Mouse (Mus musculus): ENCODE results near the gene Ccdc24. TPM values are rescaled to one million over a fixed set of nuclear protein-coding genes. Genes with fewer than 3 reads are reported as not detected.

Ccdc24 gene
- polyA plus RNA-seq, 1 experiment from 2014 or later, result 3.3 TPM

DNA sequence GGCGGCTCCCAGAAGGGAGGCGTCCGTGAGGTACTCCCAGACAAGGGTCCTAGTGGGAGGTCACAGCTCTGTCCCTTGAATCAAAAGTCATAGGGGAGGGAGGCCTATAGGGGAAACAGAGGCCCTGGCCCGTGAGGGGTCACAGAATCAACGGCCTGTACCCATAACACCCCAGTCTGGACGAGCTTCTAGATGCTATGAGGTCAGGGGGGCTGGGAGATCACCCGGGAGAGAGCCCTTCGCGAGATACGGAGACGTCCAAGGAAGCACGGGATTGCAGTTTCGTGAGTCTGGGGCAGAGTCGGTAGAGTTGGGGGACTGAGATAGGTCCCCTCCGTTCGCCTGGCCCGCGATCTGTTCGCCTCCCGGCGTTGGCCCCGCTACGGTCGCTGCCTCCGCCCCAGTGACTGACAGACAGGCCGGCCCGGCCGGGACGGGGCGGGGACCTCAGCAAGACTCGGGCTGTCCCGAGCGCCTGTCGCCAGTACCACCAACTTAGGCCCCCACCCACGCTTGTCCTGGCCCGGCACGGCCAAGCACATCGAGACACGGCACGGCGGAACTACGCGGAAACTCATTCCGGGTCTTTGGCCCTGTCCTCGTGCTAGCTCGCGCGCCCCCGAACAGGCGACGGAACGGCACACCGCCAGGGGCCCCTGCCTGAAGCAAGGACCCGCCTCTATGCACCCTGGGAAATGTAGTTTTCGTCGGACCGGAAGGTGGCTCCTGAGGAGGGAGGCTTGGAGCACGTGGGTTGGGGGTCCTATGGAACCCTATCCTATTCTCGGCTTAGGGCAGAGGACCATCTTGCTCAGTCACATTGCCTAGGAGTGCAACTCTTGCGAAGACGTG is 42.5 kb upstream of the Ccdc24 start, which contains the start of gene Ipo13:
Gene Ipo13, minus strand, starts transcription at position 409 of the 852 bp plus-strand sequence.
- no peaks in the 10 kb centered on the region for H3K9me3 ChIP-seq (ENCODE audit: control insufficient read depth, low read length)
- H3K4me3 ChIP-seq (ENCODE audit: low read depth, low read length), result peak within 1 kb of the TSS; percentile 71
- DNase-seq (ENCODE audit: low spot score) (peak; percentile 96), ATAC-seq (ENCODE audit: low read depth) (peak; percentile 96)
- H3K27me3 ChIP-seq (replicated peaks; ENCODE audit: control insufficient read depth, insufficient read depth, low read length), result no peaks in the 10 kb centered on the region
- peak within 1 kb of the TSS; percentile 82 for H3K27ac ChIP-seq (replicated peaks; ENCODE audit: low read depth, low read length)
- H3K4me1 ChIP-seq (ENCODE audit: control insufficient read depth, insufficient read depth, low read length), result peaks cover 26% of the 10 kb centered on the region
- peak within 1 kb of the TSS; percentile 87 for H3K4me2 ChIP-seq (ENCODE audit: low read depth, low read length)
- peak within 1 kb of the TSS; percentile 82 for H3K9ac ChIP-seq (ENCODE audit: low read depth, low read length)
- WGBS, result 0% methylated on average over 48 of the region's 61 CpGs
- H3K36me3 ChIP-seq (ENCODE audit: control insufficient read depth, insufficient read depth, low read length), result peaks cover 26% of the 10 kb centered on the region

DNA sequence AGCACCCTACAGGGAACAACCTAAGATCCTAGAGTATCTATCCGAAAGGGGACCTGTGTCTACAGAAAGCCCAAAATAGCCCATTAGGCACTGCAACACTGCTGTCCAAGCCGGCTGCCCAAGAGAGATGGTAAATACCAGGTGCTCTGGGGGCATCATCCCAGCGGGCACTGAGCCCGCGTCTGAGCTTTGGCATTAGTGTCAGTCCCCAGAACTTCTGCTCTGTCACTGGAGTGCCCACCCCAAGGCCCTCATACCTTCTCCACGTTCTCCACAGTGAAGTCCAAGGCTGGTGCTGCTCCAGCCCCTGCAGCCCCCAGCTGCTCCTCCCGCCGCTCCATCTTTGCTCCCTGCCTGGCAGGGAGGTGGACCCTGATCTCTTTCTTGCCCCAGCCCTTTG is 41.7 kb upstream of the Ccdc24 start:
- 5% methylated on average over 3 of the region's 8 CpGs for WGBS

DNA sequence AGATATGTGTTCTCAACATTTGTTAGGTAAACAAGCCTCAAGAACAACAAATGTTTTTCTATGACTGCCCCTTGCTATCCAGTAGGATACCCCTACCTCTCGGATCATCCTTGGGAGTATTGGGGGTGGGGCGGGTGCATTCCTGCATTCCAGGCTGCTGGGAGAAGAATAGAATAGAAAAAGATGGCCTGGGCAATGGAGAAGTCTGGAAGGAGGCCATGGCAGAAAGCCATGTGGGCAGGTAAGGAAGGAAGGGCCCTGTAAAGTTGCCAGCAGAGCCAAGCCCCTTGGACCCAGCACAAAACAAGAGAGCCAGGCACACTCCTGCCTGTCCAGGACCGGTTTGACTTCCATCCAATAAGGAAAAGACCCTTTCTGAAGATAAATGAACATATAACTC is 41.1 kb upstream of the Ccdc24 start:
- Histone ChIP-seq H3K4me2 (ENCODE audit: low read depth, low read length) (peak overlapping the region; percentile 87), H3K27me3 (replicated peaks; ENCODE audit: control insufficient read depth, insufficient read depth, low read length) (no peaks in the 10 kb centered on the region), H3K4me3 (ENCODE audit: low read depth, low read length) (peak overlapping the region; percentile 71), H3K9me3 (ENCODE audit: control insufficient read depth, low read length) (no peaks in the 10 kb centered on the region), H3K27ac (replicated peaks; ENCODE audit: low read depth, low read length) (no peak overlapping the region), H3K36me3 (ENCODE audit: control insufficient read depth, insufficient read depth, low read length) (peaks cover 29% of the 10 kb centered on the region), H3K4me1 (ENCODE audit: control insufficient read depth, insufficient read depth, low read length) (peaks cover 26% of the 10 kb centered on the region), H3K9ac (ENCODE audit: low read depth, low read length) (peak overlapping the region; percentile 82)
- 49% methylated on average over 3 of the region's 3 CpGs for WGBS
- ATAC-seq (ENCODE audit: low read depth), result no peak
- DNase-seq (ENCODE audit: low spot score), result peak; percentile 32

More for the DNA sequence above, 41.7 kb upstream of the Ccdc24 start:
- Histone ChIP-seq H3K27ac (replicated peaks; ENCODE audit: low read depth, low read length) (no peak overlapping the region), H3K9ac (ENCODE audit: low read depth, low read length) (peak overlapping the region; percentile 82), H3K4me2 (ENCODE audit: low read depth, low read length) (peak overlapping the region; percentile 87), H3K36me3 (ENCODE audit: control insufficient read depth, insufficient read depth, low read length) (peaks cover 29% of the 10 kb centered on the region), H3K27me3 (replicated peaks; ENCODE audit: control insufficient read depth, insufficient read depth, low read length) (no peaks in the 10 kb centered on the region), H3K9me3 (ENCODE audit: control insufficient read depth, low read length) (no peaks in the 10 kb centered on the region), H3K4me1 (ENCODE audit: control insufficient read depth, insufficient read depth, low read length) (peaks cover 26% of the 10 kb centered on the region), H3K4me3 (ENCODE audit: low read depth, low read length) (peak overlapping the region; percentile 71)
- DNase-seq (ENCODE audit: low spot score) (no peak), ATAC-seq (ENCODE audit: low read depth) (no peak)

DNA sequence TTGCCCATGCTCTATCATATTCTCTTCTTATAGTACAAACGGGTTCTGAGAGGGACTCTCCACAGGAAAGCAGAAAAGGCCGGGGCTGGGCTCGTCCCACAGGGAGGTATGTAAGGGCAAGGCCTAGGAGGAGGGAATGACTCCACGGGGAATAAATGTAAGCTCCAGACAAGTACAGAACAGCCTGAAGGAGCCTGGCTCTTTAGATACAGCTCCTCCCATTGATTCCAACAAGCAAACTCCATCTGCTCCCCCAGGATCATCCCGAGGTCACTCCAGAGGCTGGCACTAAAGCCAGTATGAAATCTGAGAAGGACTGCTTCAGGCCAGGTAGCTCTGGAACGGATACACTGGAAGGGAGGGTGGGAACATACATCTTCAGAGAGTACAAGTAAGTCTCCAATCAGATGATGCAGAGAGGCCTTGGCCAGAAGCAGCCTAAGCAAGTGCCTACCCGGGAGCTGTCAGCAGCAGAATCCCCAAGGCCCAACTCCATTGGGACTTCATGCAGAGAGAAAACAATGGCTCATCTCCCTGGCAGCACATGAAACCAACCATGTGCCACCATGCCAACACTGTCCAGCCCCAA is 40.4 kb upstream of the Ccdc24 start:
- no peak overlapping the region for H3K27ac ChIP-seq (replicated peaks; ENCODE audit: low read depth, low read length)
- whole genome bisulfite sequencing, result 39% methylated on average over 7 of the region's 7 CpGs
- peak; percentile 14 for DNase-seq (ENCODE audit: low spot score)
- H3K36me3 ChIP-seq (ENCODE audit: control insufficient read depth, insufficient read depth, low read length), result peaks cover 32% of the 10 kb centered on the region
- peaks cover 26% of the 10 kb centered on the region for H3K4me1 ChIP-seq (ENCODE audit: control insufficient read depth, insufficient read depth, low read length)
- H3K9me3 ChIP-seq (ENCODE audit: control insufficient read depth, low read length), result no peaks in the 10 kb centered on the region
- ATAC-seq (ENCODE audit: low read depth), result no peak
- H3K4me3 ChIP-seq (ENCODE audit: low read depth, low read length), result no peak overlapping the region
- H3K27me3 ChIP-seq (replicated peaks; ENCODE audit: control insufficient read depth, insufficient read depth, low read length), result no peaks in the 10 kb centered on the region
- H3K4me2 ChIP-seq (ENCODE audit: low read depth, low read length), result peak overlapping the region; percentile 87
- H3K9ac ChIP-seq (ENCODE audit: low read depth, low read length), result peak overlapping the region; percentile 34

DNA sequence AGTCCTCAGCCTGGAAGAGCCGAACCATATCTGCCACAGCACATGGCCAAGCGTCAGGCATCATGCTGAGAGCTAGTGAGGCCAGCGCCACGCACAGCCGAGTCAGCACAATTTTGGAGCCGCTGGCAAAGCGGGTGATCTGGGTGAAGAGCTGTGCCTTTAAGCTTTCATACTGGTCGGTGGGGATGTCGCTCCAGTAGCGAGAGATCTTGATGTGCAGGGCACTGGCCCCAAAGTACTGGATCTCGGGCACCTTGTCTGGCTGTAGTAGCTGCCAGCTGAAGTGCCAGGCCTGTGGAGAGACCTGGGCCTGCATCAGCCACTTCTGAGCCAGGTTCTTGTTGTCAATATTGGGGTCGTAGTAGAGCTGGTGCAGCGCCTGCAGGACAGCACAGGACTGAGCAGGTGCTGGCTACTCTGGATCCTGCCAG is 39.8 kb upstream of the Ccdc24 start:
- ATAC-seq (ENCODE audit: low read depth), result no peak
- no peak for DNase-seq (ENCODE audit: low spot score)
- Histone ChIP-seq H3K27me3 (replicated peaks; ENCODE audit: control insufficient read depth, insufficient read depth, low read length) (no peaks in the 10 kb centered on the region), H3K36me3 (ENCODE audit: control insufficient read depth, insufficient read depth, low read length) (peaks cover 36% of the 10 kb centered on the region), H3K27ac (replicated peaks; ENCODE audit: low read depth, low read length) (no peak overlapping the region), H3K9me3 (ENCODE audit: control insufficient read depth, low read length) (no peaks in the 10 kb centered on the region), H3K9ac (ENCODE audit: low read depth, low read length) (no peak overlapping the region), H3K4me2 (ENCODE audit: low read depth, low read length) (0 out of 2 replicates have a peak overlapping the region, but pooled peaks have one; percentile 87), H3K4me3 (ENCODE audit: low read depth, low read length) (no peak overlapping the region), H3K4me1 (ENCODE audit: control insufficient read depth, insufficient read depth, low read length) (peaks cover 26% of the 10 kb centered on the region)
- WGBS, result 93% methylated on average over 10 of the region's 13 CpGs

DNA sequence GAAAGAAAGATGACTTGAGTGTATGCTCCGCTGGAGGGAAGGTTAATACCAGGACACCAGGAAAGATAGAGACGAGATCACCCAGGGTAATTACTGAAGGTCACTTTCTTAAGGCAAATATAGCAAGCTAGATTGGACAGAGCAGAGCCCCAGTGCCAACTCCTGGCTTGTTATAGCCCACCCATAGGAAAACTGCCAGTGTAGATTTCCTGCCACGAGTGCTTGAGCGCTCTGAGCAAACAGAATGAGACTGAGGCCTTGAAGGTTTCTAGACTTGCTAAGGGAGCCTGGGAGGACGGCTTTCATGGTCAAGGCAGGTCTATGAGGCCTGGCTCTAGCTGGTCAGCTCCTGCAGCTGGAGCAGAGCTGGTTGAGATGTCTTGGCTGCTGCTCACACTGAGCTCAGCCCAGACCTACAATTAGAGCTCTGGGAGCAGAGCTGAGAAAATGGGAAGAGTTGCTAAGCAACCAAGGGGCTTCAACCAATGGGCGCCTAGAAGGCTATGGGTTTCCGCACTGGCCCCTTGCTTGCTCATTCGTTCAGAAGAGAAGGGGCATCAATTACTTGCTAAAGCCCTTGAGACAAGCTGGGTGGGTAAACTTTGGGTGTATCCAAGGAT is 36.6 kb upstream of the Ccdc24 start:
- Histone ChIP-seq H3K4me3 (ENCODE audit: low read depth, low read length) (no peak overlapping the region), H3K27me3 (replicated peaks; ENCODE audit: control insufficient read depth, insufficient read depth, low read length) (no peaks in the 10 kb centered on the region), H3K27ac (replicated peaks; ENCODE audit: low read depth, low read length) (no peak overlapping the region), H3K9me3 (ENCODE audit: control insufficient read depth, low read length) (no peaks in the 10 kb centered on the region), H3K9ac (ENCODE audit: low read depth, low read length) (no peak overlapping the region), H3K4me1 (ENCODE audit: control insufficient read depth, insufficient read depth, low read length) (peaks cover 15% of the 10 kb centered on the region), H3K4me2 (ENCODE audit: low read depth, low read length) (no peak overlapping the region), H3K36me3 (ENCODE audit: control insufficient read depth, insufficient read depth, low read length) (peaks cover 54% of the 10 kb centered on the region)
- peak; percentile 36 for DNase-seq (ENCODE audit: low spot score)
- ATAC-seq (ENCODE audit: low read depth), result peak; percentile 50; the same call in 1 of the 2 replicates
- 73% methylated on average over 8 of the region's 8 CpGs for WGBS

DNA sequence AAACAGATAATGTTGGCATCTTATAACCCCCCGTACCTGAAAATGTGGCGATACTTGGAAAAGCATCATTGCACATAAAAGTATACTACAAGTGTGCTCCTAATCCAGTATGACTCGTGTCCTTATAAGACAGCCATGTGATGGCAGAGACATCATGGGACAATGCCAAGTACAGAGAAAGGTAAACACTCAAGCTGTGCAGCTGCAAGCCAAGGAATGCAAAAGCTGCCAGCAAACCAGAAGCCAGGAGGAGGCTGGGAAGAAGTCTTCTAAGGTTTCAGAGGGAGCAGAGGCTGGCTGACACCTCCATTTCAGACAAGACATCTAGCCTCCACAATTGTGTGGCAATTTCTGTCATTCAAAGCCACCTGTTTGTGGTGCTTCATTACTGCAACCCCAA is 33.8 kb upstream of the Ccdc24 start:
- Histone ChIP-seq H3K9ac (ENCODE audit: low read depth, low read length) (no peak overlapping the region), H3K36me3 (ENCODE audit: control insufficient read depth, insufficient read depth, low read length) (peaks cover 68% of the 10 kb centered on the region), H3K4me2 (ENCODE audit: low read depth, low read length) (no peak overlapping the region), H3K4me3 (ENCODE audit: low read depth, low read length) (no peak overlapping the region), H3K27ac (replicated peaks; ENCODE audit: low read depth, low read length) (no peak overlapping the region), H3K27me3 (replicated peaks; ENCODE audit: control insufficient read depth, insufficient read depth, low read length) (no peaks in the 10 kb centered on the region), H3K9me3 (ENCODE audit: control insufficient read depth, low read length) (no peaks in the 10 kb centered on the region), H3K4me1 (ENCODE audit: control insufficient read depth, insufficient read depth, low read length) (no peaks in the 10 kb centered on the region; the same call in none of the 2 replicates)
- DNase-seq (ENCODE audit: low spot score) (peak; percentile 33), ATAC-seq (ENCODE audit: low read depth) (peak; percentile 31; the same call in 1 of the 2 replicates)
- 85% methylated on average over 3 of the region's 3 CpGs for WGBS

DNA sequence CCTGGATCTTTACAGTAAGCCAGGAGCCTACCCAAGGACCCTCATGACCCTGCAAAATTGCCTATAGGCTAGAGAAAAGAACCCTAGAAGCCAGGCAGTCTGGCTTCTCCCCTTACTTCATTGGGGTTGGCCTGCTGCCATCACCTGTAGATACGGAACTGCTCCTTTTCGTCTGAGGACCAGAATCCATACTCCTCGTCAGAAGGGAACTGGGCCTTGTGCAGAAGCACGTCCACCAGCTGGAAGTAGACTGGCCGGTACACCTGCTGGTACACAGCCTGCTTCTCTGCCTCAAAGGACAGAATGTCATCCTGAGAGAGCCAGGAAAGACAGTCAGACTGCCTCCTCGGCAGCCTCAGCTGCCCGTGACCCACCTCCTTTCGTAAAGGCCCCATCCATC is 32.4 kb upstream of the Ccdc24 start:
- H3K9me3 ChIP-seq (ENCODE audit: control insufficient read depth, low read length), result no peaks in the 10 kb centered on the region
- H3K4me3 ChIP-seq (ENCODE audit: low read depth, low read length), result no peak overlapping the region
- WGBS, result 90% methylated on average over 8 of the region's 8 CpGs
- no peak overlapping the region for H3K9ac ChIP-seq (ENCODE audit: low read depth, low read length)
- H3K4me1 ChIP-seq (ENCODE audit: control insufficient read depth, insufficient read depth, low read length), result no peaks in the 10 kb centered on the region; the same call in none of the 2 replicates
- DNase-seq (ENCODE audit: low spot score) (no peak), ATAC-seq (ENCODE audit: low read depth) (no peak)
- H3K27ac ChIP-seq (replicated peaks; ENCODE audit: low read depth, low read length), result no peak overlapping the region
- H3K27me3 ChIP-seq (replicated peaks; ENCODE audit: control insufficient read depth, insufficient read depth, low read length), result no peaks in the 10 kb centered on the region
- no peak overlapping the region for H3K4me2 ChIP-seq (ENCODE audit: low read depth, low read length)
- peaks cover 69% of the 10 kb centered on the region for H3K36me3 ChIP-seq (ENCODE audit: control insufficient read depth, insufficient read depth, low read length)
